Mouse (Mus musculus): Measurements from ENCODE around the gene Ndufa4l2.
A peak's percentile ranks its signal among the peaks of the same experiment; 100 is the strongest.

DNA sequence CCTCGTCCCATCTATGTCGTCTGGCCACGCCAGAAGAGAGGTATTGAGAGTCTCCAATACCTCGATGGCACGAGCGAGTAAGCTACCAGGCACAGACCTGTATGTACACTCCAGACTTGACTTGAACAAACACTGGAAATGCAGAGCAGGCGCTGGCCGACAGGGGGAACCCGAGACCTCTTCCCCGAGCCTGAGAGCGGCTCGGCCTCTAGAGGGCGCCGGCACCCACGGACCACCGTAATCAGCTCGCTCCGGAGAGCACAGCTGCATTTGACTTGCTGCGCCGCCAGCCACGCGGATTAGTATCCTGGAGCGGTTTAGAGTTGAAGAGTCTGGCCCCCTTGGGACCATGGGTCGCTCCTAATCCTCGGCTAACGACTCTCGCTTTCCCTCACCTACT is 2.0 kb upstream of the Ndufa4l2 start:
- peak; percentile 100 for TF ChIP-seq CTCF (IDR thresholded peaks at IDR 0.05; ENCODE audit: low read depth, low read length)
- no peak for TF ChIP-seq POLR2A (IDR thresholded peaks at IDR 0.05; ENCODE audit: extremely low read depth, insufficient read depth, low read length)

All from liver, adult 2 months (tissue).